Mouse (Mus musculus) right cerebral cortex, postnatal 4 days (tissue): ENCODE measurements around the gene 1810024B03Rik.
"Not testable (repeated sequence)": the region's sequence is repeated elsewhere in the genome, so short reads cannot be mapped to it uniquely, and the experiment has no call there.

Experiments
- DNase-seq: peaks from one replicate; pipeline ENCODE4 v3.0.0-alpha.2; 2022

1810024B03Rik gene

DNA sequence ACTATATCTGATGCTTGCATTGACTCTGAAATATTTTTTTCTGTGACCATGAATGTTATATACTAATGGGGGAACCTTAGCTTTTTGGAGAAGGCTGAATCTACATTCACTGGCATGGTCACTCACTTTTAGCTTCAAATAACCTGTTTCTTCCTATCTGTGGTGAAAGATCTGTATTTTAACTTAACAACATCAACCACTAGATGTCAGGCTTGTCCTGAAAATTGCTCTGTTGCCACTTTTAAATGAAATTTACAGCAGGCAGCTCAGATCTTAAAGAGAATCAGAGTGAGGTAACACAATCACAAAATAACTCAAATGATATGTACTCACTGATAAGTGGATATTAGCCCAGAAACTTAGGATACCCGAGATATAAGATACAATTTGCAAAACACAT lies 41.8 kb downstream of the 1810024B03Rik start:
- DNase-seq: not testable (repeated sequence)

- DNase-seq: no peak
Observed at GRCm38 (mm10) chr2:127165675-127166074, 42.4 kb downstream of the 1810024B03Rik start.

DNA sequence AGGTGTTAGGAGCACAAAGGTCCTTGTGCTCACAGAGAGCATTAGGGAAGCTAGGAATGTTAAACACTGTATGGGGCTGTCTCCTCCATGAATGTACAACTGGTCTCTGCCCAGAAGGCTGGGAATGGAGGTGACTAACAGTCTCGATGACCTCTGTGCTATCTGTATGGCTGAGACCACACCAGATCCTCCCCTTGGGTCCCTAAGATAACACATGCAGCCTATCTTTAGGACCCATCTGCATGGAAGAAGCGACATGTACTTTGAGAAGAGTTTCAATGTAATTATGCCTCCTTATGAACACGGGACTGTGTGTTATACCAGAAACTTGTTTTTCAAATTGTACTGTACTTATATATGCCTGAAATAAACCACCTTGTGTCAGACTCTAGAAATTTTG lies 62.4 kb downstream of the 1810024B03Rik start:
- DNase-seq: no peak

GRCm38 (mm10) chr2:127143158-127144063 lies 64.7 kb downstream of the 1810024B03Rik start, which contains the start of gene Itpripl1:
TSS of gene Itpripl1 (minus strand) at chr2:127143442.
- DNase-seq: peak; percentile 48

DNA sequence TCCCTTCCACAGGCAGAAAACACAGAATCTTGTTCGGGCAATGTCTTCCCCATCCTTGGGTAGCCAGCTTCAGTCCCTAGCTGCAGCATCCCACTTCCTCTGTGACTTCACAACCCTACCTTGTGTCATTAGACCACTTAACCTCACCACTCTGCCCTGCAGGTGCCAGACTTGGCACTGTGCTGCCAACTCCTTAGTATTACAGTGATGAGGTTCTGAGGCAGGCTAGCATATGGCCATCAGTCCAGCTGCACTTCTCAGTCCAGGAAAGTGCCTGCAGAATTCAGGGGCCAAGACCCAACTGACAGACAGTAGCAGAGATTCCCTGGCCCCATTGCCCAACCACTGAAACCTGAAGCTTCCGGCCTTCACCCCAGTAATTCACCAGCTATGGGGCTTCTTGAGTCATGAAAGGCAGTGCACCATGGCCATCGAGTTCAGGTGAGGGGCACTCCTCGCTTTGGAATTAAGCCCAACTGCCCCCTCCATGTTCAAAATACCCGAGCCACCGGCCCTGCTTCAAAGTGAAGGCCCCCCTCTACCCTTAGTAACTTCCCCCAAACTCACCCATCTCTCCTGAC lies 65.4 kb downstream of the 1810024B03Rik start:
- no peak for DNase-seq

DNA sequence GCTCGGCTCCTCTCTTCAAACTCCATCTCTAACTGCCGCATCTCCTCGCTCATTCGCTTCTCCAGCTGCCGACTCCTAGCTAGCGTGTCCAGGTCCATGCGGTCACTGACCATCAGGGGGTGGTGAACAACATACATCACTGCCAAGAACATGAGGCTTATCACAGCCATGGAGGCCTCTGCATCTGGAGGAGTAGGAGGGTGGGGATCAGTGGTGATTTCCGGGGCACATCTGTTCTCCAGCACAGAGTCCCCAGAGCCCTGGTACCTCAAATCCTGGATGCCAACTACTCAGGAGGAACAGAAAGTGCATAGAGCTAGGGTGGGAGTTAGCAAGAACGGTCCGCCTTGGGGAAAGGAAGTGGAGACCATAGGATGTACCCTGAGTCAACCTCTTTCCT lies 66.0 kb downstream of the 1810024B03Rik start:
- DNase-seq: no peak

DNA sequence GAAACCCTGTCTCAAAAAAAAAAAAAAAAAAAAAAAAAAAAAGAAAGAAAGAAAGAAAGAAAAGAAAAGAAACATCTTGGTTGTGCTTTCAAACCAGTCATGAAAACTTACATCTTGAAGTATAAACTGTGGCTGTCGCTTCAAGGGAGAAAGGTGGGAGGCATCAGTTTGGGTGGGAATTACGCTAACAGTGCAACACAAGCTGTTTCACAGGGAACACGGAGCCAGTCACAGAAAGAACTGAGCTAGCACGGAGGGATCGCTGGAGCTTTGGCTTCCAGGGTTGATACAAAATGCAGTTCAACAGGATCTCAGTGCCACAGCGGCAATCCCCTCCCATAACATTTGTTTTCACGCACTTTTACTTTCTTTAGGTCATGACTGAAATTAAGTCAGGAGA lies 68.1 kb downstream of the 1810024B03Rik start:
- DNase-seq: no peak

GRCm38 (mm10) chr2:127139605-127140004 lies 68.5 kb downstream of the 1810024B03Rik start:
- DNase-seq: no peak

DNA sequence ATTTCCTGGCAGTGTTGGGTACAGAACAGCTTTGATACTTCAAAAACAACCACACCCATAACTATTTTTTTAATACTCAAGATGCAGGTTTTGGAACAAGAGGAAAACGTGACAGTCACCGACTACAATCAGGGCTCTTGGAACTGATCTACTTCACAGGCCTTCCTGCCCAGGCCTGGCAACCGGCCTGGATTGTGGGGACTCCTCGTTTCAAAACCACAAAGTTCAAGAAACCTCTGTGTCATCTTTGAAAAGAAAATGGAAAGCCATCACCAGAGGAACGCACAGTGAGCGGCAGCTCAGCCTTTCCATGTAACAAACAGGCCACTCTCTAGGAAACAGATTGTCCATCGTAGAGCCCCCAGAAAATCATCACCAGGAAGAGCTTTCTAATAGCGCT lies 69.0 kb downstream of the 1810024B03Rik start:
- DNase-seq: no peak

- no peak for DNase-seq
Observed at GRCm38 (mm10) chr2:127138449-127138848, 69.6 kb downstream of the 1810024B03Rik start.

GRCm38 (mm10) chr2:127137838-127138420 lies 70.2 kb downstream of the 1810024B03Rik start:
- no peak for DNase-seq

GRCm38 (mm10) chr2:127136979-127137378 lies 71.1 kb downstream of the 1810024B03Rik start:
- DNase-seq: peak; percentile 34
